Mouse (Mus musculus) left cerebral cortex, postnatal 10 days (tissue): ENCODE data around the gene Cirbp. TPM values are rescaled to one million over a fixed set of nuclear protein-coding genes. Genes with fewer than 3 reads are reported as not detected.

ENCODE experiments used
- DNase-seq, 2 experiments: peaks; one replicate each; pipeline ENCODE4 v3.0.0; 2021 to 2022; ENCODE audit warnings: low spot score in 2 of 2, mixed read lengths in 1 of 2; ENCODE audit errors: extremely low spot score in 1 of 2
- intact Hi-C: fragments of 180-260 bp; cut with DNase I; formaldehyde crosslinking; loops from one replicate; pipeline ENCODE4 v1.15.1; 2025
- total RNA-seq, 2 experiments: library from RNA; stranded (reverse); gene quantifications; 2 replicates each; pipeline ENCODE4 v1.2.3; 2021

Cirbp gene
- total RNA-seq, 2 experiments from 2014 or later: 138 to 151 TPM

- intact Hi-C loops: no loop called here
- peak in 1 of 2 experiments; percentile 35 for DNase-seq
Measured at GRCm38 (mm10) chr10:80147146-80147718, 18.6 kb upstream of the Cirbp start.

- peak in 1 of 2 experiments; percentile 87 for DNase-seq
- intact Hi-C loops: loop anchor here (2.0 kb wide), 1 partner anchor 17 kb away; the partner anchor contains the start of gene Cirbp
Measured at GRCm38 (mm10) chr10:80147719-80148601, 17.8 kb upstream of the Cirbp start, which contains the start of gene Midn. Midn (plus strand) TSS chr10:80148272.

GRCm38 (mm10) chr10:80148610-80149290 lies 17.0 kb upstream of the Cirbp start:
- peak; percentile 92 to 97 for DNase-seq

GRCm38 (mm10) chr10:80149291-80150225 lies 16.2 kb upstream of the Cirbp start:
- intact Hi-C loops: loop anchor here (2.0 kb wide), 1 partner anchor 15 kb away; the partner anchor contains the start of gene Cirbp

More at GRCm38 (mm10) chr10:80148610-80149290, 17.0 kb upstream of the Cirbp start:
- intact Hi-C loops: loop anchor here (2.0 kb wide), 1 partner anchor 16 kb away; the partner anchor contains the start of gene Cirbp

GRCm38 (mm10) chr10:80150226-80151210 lies 15.3 kb upstream of the Cirbp start:
- intact Hi-C loops: no loop called here
- DNase-seq: peak in 1 of 2 experiments; percentile 86

More at GRCm38 (mm10) chr10:80149291-80150225, 16.2 kb upstream of the Cirbp start:
- DNase-seq: peak; percentile 98 to 99

GRCm38 (mm10) chr10:80151211-80152034 lies 14.4 kb upstream of the Cirbp start:
- peak in 1 of 2 experiments; percentile 90 for DNase-seq
- intact Hi-C loops: no loop called here

GRCm38 (mm10) chr10:80152071-80152872 lies 13.5 kb upstream of the Cirbp start:
- peak in 1 of 2 experiments; percentile 72 for DNase-seq
- intact Hi-C loops: no loop called here

GRCm38 (mm10) chr10:80152873-80153260 lies 12.9 kb upstream of the Cirbp start:
- peak in 1 of 2 experiments; percentile 73 for DNase-seq
- intact Hi-C loops: no loop called here

GRCm38 (mm10) chr10:80153713-80154112 lies 12.1 kb upstream of the Cirbp start:
- peak in 1 of 2 experiments; percentile 47 for DNase-seq
- intact Hi-C loops: no loop called here

GRCm38 (mm10) chr10:80154384-80154783 lies 11.4 kb upstream of the Cirbp start:
- intact Hi-C loops: no loop called here
- DNase-seq: no peak

GRCm38 (mm10) chr10:80155277-80155676 lies 10.5 kb upstream of the Cirbp start:
- intact Hi-C loops: no loop called here
- peak in 1 of 2 experiments; percentile 72 for DNase-seq

- DNase-seq: peak in 1 of 2 experiments; percentile 55
- intact Hi-C loops: no loop called here
Measured at GRCm38 (mm10) chr10:80156002-80156751, 9.6 kb upstream of the Cirbp start.

GRCm38 (mm10) chr10:80156752-80157053 lies 9.1 kb upstream of the Cirbp start:
- intact Hi-C loops: no loop called here
- peak in 1 of 2 experiments; percentile 82 for DNase-seq

- intact Hi-C loops: no loop called here
- peak in 1 of 2 experiments; percentile 57 for DNase-seq
Measured at GRCm38 (mm10) chr10:80157141-80157929, 8.4 kb upstream of the Cirbp start.
